Mouse (Mus musculus): ENCODE measurements around the gene Nt5c2. TPM values are rescaled to one million over a fixed set of nuclear protein-coding genes. Genes with fewer than 3 reads are reported as not detected.

Nt5c2 gene
- polyA plus RNA-seq, 1 experiment from 2014 or later: 47.4 TPM

GRCm38 (mm10) chr19:46864079-46864478 lies 150.9 kb downstream of the Nt5c2 start:
- no peak overlapping the region for H3K27ac ChIP-seq (ENCODE audit: low read length)
- H3K27me3 ChIP-seq (ENCODE audit: control insufficient read depth, insufficient read depth, low read depth, low read length): no peaks in the 10 kb centered on the region
- no peaks in the 10 kb centered on the region for H3K36me3 ChIP-seq (ENCODE audit: control insufficient read depth, insufficient read depth)
- H3K4me3 ChIP-seq (ENCODE audit: low read depth, low read length): no peak overlapping the region
- H3K9me3 ChIP-seq (replicated peaks; ENCODE audit: control insufficient read depth, low read length): no peaks in the 10 kb centered on the region
- H3K9ac ChIP-seq (ENCODE audit: low read depth, low read length): no peak overlapping the region
- H3K4me1 ChIP-seq (ENCODE audit: control insufficient read depth, low read depth, low read length): peaks cover 44% of the 10 kb centered on the region
- no peak for ATAC-seq (ENCODE audit: low read depth)
- no peak overlapping the region for H3K4me2 ChIP-seq (ENCODE audit: low read depth, low read length)
- 27% methylated on average over 6 of the region's 6 CpGs for WGBS (ENCODE audit: insufficient replicate concordance)

GRCm38 (mm10) chr19:46863236-46863927 lies 151.6 kb downstream of the Nt5c2 start:
- H3K9me3 ChIP-seq (replicated peaks; ENCODE audit: control insufficient read depth, low read length): no peaks in the 10 kb centered on the region
- no peaks in the 10 kb centered on the region for H3K36me3 ChIP-seq (ENCODE audit: control insufficient read depth, insufficient read depth)
- 18% methylated on average over 17 of the region's 17 CpGs for WGBS (ENCODE audit: insufficient replicate concordance)
- no peak overlapping the region for H3K4me3 ChIP-seq (ENCODE audit: low read depth, low read length)
- H3K27me3 ChIP-seq (ENCODE audit: control insufficient read depth, insufficient read depth, low read depth, low read length): no peaks in the 10 kb centered on the region
- peaks cover 41% of the 10 kb centered on the region for H3K4me1 ChIP-seq (ENCODE audit: control insufficient read depth, low read depth, low read length)
- H3K27ac ChIP-seq (ENCODE audit: low read length): 0 out of 2 replicates have a peak overlapping the region, but pooled peaks have one; percentile 1
- peak overlapping the region; percentile 35 for H3K4me2 ChIP-seq (ENCODE audit: low read depth, low read length)
- H3K9ac ChIP-seq (ENCODE audit: low read depth, low read length): 0 out of 2 replicates have a peak overlapping the region, but pooled peaks have one; percentile 13
- ATAC-seq (ENCODE audit: low read depth): peak; percentile 48

- peaks cover 42% of the 10 kb centered on the region for H3K4me1 ChIP-seq (ENCODE audit: control insufficient read depth, low read depth, low read length)
- no peaks in the 10 kb centered on the region for H3K9me3 ChIP-seq (replicated peaks; ENCODE audit: control insufficient read depth, low read length)
- no peaks in the 10 kb centered on the region for H3K36me3 ChIP-seq (ENCODE audit: control insufficient read depth, insufficient read depth)
- no peak overlapping the region for H3K9ac ChIP-seq (ENCODE audit: low read depth, low read length)
- H3K4me2 ChIP-seq (ENCODE audit: low read depth, low read length): no peak overlapping the region
- H3K27ac ChIP-seq (ENCODE audit: low read length): no peak overlapping the region; the same call in 1 of the 2 replicates
- no peaks in the 10 kb centered on the region for H3K27me3 ChIP-seq (ENCODE audit: control insufficient read depth, insufficient read depth, low read depth, low read length)
- no peak overlapping the region for H3K4me3 ChIP-seq (ENCODE audit: low read depth, low read length)
- WGBS (ENCODE audit: insufficient replicate concordance): 13% methylated on average over 3 of the region's 3 CpGs
- ATAC-seq (ENCODE audit: low read depth): no peak
Measured at GRCm38 (mm10) chr19:46862556-46862955, 152.4 kb downstream of the Nt5c2 start.

GRCm38 (mm10) chr19:46858200-46858599 lies 156.8 kb downstream of the Nt5c2 start:
- no peak overlapping the region for H3K9ac ChIP-seq (ENCODE audit: low read depth, low read length)
- no peak for ATAC-seq (ENCODE audit: low read depth)
- no peaks in the 10 kb centered on the region for H3K27me3 ChIP-seq (ENCODE audit: control insufficient read depth, insufficient read depth, low read depth, low read length)
- no peak overlapping the region for H3K4me3 ChIP-seq (ENCODE audit: low read depth, low read length)
- WGBS (ENCODE audit: insufficient replicate concordance): 61% methylated on average over 7 of the region's 7 CpGs
- H3K27ac ChIP-seq (ENCODE audit: low read length): no peak overlapping the region
- H3K36me3 ChIP-seq (ENCODE audit: control insufficient read depth, insufficient read depth): no peaks in the 10 kb centered on the region
- no peak overlapping the region for H3K4me2 ChIP-seq (ENCODE audit: low read depth, low read length)
- H3K9me3 ChIP-seq (replicated peaks; ENCODE audit: control insufficient read depth, low read length): no peaks in the 10 kb centered on the region
- peaks cover 32% of the 10 kb centered on the region for H3K4me1 ChIP-seq (ENCODE audit: control insufficient read depth, low read depth, low read length)

GRCm38 (mm10) chr19:46857277-46857989 lies 157.5 kb downstream of the Nt5c2 start:
- Histone ChIP-seq H3K9ac (ENCODE audit: low read depth, low read length) (no peak overlapping the region), H3K4me3 (ENCODE audit: low read depth, low read length) (no peak overlapping the region), H3K4me2 (ENCODE audit: low read depth, low read length) (no peak overlapping the region), H3K27me3 (ENCODE audit: control insufficient read depth, insufficient read depth, low read depth, low read length) (no peaks in the 10 kb centered on the region), H3K27ac (ENCODE audit: low read length) (0 out of 2 replicates have a peak overlapping the region, but pooled peaks have one; percentile 39), H3K36me3 (ENCODE audit: control insufficient read depth, insufficient read depth) (no peaks in the 10 kb centered on the region), H3K9me3 (replicated peaks; ENCODE audit: control insufficient read depth, low read length) (no peaks in the 10 kb centered on the region), H3K4me1 (ENCODE audit: control insufficient read depth, low read depth, low read length) (peaks cover 25% of the 10 kb centered on the region)
- ATAC-seq (ENCODE audit: low read depth): peak; percentile 71
- 56% methylated on average over 9 of the region's 9 CpGs for WGBS (ENCODE audit: insufficient replicate concordance)

- Histone ChIP-seq H3K4me2 (ENCODE audit: low read depth, low read length) (no peak overlapping the region), H3K36me3 (ENCODE audit: control insufficient read depth, insufficient read depth) (no peaks in the 10 kb centered on the region), H3K4me3 (ENCODE audit: low read depth, low read length) (no peak overlapping the region), H3K4me1 (ENCODE audit: control insufficient read depth, low read depth, low read length) (peaks cover 18% of the 10 kb centered on the region), H3K9ac (ENCODE audit: low read depth, low read length) (no peak overlapping the region), H3K9me3 (replicated peaks; ENCODE audit: control insufficient read depth, low read length) (no peaks in the 10 kb centered on the region), H3K27ac (ENCODE audit: low read length) (no peak overlapping the region), H3K27me3 (ENCODE audit: control insufficient read depth, insufficient read depth, low read depth, low read length) (no peaks in the 10 kb centered on the region)
- 27% methylated on average over 10 of the region's 10 CpGs for WGBS (ENCODE audit: insufficient replicate concordance)
- no peak for ATAC-seq (ENCODE audit: low read depth)
Measured at GRCm38 (mm10) chr19:46856780-46857179, 158.2 kb downstream of the Nt5c2 start.

GRCm38 (mm10) chr19:46856232-46856631 lies 158.7 kb downstream of the Nt5c2 start:
- Histone ChIP-seq H3K9me3 (replicated peaks; ENCODE audit: control insufficient read depth, low read length) (no peaks in the 10 kb centered on the region), H3K36me3 (ENCODE audit: control insufficient read depth, insufficient read depth) (no peaks in the 10 kb centered on the region), H3K27me3 (ENCODE audit: control insufficient read depth, insufficient read depth, low read depth, low read length) (no peaks in the 10 kb centered on the region), H3K4me1 (ENCODE audit: control insufficient read depth, low read depth, low read length) (peaks cover 15% of the 10 kb centered on the region), H3K4me2 (ENCODE audit: low read depth, low read length) (no peak overlapping the region), H3K9ac (ENCODE audit: low read depth, low read length) (no peak overlapping the region), H3K27ac (ENCODE audit: low read length) (no peak overlapping the region), H3K4me3 (ENCODE audit: low read depth, low read length) (no peak overlapping the region)
- no peak for ATAC-seq (ENCODE audit: low read depth)
- 57% methylated on average over 6 of the region's 6 CpGs for WGBS (ENCODE audit: insufficient replicate concordance)

GRCm38 (mm10) chr19:46849443-46849997 lies 165.4 kb downstream of the Nt5c2 start:
- ATAC-seq (ENCODE audit: low read depth): peak; percentile 97
- peak overlapping the region; percentile 37 for H3K9ac ChIP-seq (ENCODE audit: low read depth, low read length)

More at GRCm38 (mm10) chr19:46849443-46849997, 165.4 kb downstream of the Nt5c2 start:
- H3K9me3 ChIP-seq (replicated peaks; ENCODE audit: control insufficient read depth, low read length): no peaks in the 10 kb centered on the region
- H3K27ac ChIP-seq (ENCODE audit: low read length): peak overlapping the region; percentile 90
- H3K4me2 ChIP-seq (ENCODE audit: low read depth, low read length): peak overlapping the region; percentile 38
- H3K4me3 ChIP-seq (ENCODE audit: low read depth, low read length): no peak overlapping the region
- no peaks in the 10 kb centered on the region for H3K27me3 ChIP-seq (ENCODE audit: control insufficient read depth, insufficient read depth, low read depth, low read length)
- no peaks in the 10 kb centered on the region for H3K36me3 ChIP-seq (ENCODE audit: control insufficient read depth, insufficient read depth)
- H3K4me1 ChIP-seq (ENCODE audit: control insufficient read depth, low read depth, low read length): peaks cover 51% of the 10 kb centered on the region
- WGBS (ENCODE audit: insufficient replicate concordance): 29% methylated on average over 9 of the region's 9 CpGs
